Mouse (Mus musculus) adrenal gland, postnatal 36 days (tissue): ENCODE results near the gene Dstn. TPM values are rescaled to one million over a fixed set of nuclear protein-coding genes. Genes with fewer than 3 reads are reported as not detected.

ENCODE experiments used
- DNase-seq, 2 experiments: peaks; one replicate each; pipeline ENCODE4 v3.0.0; 2021; ENCODE audit warnings: mixed read lengths in 1 of 2
- total RNA-seq, 2 experiments: library from RNA; stranded (reverse); gene quantifications; 2 replicates each; pipeline ENCODE4 v1.2.3; 2021

Gene Dstn
- total RNA-seq, 2 experiments from 2014 or later, result 227 to 300 TPM

DNA sequence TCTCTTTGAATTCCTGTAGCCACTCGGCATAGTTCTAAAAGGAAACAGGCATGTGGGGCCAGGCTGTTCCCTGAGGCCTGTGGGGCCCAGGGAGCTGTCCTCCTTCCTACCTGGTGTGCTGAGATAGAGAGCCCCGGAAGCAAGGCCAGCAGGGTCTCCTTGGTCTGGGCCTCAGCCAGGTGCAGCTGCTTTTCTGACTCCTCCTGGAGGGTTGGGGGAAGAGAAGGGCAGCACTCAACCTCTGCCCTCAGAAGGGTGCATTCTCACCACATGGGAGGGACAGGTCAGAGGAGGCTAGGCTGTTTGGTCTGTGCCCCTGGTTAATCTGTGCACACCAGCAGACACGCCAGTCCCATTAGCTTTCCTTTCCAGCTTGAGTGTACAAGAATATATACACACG is 39.9 kb downstream of the Dstn start:
- DNase-seq, result no peak

DNA sequence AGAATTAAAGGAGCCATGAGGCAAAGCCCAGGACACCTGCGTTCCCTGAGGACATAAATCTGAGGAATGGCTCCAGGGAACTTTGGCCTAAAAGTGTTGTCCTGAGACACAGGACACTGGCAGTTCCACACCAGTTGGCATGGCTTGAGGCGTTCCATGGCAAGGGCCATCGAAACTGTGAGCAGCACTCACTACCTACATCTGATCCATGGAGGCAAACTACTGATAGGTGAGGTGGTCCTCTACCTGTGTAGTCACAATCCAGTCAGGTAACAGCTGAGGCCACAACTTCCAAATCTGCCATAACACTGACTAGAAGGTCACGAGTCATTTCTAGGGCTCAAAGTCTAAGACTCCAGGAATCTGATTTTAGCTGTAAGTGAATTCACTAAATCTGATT is 40.6 kb downstream of the Dstn start:
- DNase-seq, result no peak

DNA sequence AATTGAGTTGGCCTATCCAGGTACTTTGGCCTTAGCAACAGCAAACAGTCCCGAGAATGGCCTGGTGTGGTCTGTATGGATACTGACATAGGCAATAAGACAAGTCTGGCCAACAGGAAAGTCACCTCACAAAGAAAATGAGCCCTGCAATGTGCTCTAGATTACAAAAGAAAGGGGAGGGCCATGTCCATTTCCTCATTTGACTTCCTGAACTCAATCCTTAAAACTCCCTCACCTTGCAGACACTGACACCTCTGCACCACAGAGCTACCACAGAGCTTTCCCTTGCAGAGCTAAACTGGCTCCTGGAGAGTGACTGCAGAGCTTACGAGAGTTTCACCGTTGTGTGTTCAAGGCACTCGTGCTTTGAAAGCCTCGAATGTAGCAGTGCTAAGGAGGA is 47.1 kb downstream of the Dstn start:
- no peak for DNase-seq

DNA sequence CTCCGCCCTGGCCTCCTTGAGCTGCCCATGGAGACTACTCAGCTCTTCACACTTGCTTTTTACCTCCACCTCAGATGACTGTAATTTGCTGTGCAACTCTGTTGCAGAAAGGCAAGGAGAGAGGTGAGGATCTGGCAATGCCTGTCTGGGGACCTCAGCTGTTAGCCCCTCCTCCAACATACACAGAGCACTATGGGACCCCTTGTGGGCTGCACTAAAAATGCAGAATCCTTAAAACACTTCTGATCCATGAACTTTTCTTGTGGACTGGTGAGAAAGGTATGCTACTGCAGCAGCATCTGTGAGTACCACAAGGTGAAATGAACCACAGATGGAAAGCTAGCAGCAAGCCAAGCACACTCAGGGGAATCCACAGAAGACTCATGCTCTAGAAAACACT is 48.2 kb downstream of the Dstn start:
- no peak for DNase-seq

DNA sequence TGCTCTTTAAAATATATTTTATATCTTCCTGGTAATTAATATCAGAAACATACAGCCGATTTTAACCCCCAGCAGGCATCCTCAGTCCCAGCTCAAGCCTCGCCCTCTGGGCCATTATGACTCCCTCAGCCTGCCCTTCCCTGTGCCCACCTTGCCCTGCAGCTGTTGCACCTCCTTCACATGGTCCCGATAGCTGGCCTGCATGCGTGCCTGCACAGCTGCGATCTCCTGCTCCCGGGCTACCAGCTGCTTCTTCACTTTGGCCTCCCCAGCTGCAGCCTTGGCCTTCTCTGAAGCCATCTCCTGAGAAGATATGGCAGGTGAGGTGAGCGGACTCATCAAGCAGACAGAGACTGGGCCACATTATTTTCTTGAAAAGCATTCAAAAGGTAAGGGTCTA is 54.1 kb downstream of the Dstn start:
- DNase-seq, result no peak

DNA sequence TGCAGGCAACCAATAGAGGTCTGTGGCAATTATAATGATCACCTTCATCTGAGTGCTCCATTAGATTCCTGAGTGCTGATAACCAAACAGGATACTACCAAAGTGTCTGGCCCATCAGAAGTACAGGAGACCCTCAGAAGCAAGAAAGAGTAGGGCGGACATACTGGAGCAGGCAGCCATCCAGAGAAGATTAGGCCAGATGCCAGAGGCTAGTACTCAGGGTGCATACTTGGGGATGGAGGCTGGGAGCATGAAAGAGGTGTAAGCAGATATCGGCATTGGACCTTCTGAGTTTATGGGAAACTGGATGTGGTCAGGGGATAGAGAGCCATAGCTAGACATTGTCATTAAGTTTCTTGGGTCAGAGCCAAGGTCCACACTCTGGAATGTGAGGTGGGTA is 55.7 kb downstream of the Dstn start:
- DNase-seq, result no peak

DNA sequence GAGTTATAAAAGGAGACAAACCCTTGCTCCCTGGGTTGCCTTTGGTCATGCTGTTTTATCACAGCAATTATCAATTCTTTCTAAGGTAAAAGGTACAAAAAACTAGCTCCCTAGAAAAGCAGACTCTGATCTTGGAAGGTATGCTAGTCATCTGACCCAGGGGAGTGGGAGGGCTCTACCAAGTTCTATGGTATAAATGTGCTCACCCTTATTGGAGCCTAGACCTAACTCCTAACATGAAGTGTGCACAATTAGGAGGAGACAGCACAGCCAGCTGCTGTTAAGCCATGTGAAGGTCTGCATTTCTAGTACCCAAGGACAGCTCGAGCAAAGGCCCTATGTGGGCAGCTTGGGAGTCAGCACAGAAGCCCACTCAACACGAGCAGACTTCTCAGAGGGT is 56.8 kb downstream of the Dstn start:
- no peak for DNase-seq

DNA sequence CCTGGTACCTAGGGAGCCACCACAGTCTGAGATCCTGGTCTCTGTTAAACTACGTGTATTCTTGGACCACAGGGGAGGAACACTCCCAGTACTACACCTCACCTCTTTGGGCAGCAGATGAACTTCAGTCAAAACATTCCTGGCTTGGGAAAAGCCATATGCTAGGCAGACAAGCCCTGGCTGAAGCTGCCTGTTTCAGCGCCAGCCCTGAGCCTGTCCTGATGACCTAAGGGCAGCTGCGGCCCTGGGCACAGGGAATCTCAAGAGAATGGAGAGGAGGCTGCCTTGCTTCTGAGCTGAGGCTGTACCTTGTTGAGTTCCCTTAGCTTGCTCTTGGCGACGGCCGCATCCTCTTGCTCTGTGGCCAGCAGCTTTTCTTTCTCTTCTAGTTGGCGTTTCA is 58.0 kb downstream of the Dstn start:
- DNase-seq, result no peak

DNA sequence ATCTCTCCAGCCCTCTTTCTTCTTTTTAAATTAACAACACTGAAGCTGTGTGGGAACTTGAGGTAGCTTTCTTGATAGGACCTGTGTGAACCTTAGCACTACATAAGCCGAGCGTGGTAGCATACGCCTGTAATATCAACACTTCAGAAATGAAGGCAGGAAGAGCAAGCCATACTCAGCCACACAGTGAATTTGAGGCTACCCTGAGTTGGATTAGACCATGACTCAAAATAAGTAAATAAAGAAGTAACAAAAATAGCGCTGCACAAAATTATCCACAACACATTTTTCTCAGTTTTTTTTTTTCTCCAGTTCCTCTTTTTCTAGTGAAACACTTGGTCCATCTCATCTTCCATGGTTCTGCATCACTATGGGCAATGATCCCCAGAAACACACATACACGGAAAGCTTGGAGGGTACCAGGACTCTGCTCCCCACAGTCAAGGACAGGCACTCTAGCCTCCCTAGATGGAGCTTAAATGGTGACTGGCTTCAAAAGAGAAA is 60.1 kb downstream of the Dstn start:
- DNase-seq, result no peak

DNA sequence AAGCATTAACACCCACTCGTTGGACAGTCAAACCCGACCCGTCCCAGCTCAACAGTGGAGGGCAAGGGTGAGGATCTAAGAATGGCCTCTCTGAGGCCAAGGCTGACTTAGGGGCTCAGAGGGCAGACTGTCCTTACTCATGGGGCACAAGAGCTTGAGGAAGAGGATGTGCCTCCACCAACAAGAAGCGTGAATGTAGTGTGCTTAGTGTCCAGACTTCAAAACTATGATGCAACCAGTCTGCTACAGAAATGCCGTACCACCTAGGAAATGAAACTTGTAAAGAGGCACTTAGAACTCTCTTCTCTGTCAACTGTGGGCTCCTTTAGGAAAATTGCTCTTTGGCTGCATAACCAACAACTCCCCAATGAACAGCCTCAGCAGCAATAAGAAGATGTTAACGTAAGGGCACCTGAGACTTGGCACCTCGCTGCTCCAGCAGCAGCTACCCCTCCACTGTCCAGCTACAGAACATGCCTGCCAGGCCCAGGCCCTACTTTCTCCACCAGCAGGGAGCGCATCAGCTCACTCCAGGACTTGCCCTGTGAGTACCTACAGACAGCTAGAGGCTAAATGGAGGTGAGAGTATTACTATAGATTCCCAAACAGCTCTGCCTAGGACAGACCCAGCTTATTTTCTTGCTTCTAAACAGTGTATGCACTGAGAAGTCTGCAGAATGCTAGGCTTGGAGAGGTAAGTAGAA is 63.5 kb downstream of the Dstn start:
- DNase-seq, result no peak

DNA sequence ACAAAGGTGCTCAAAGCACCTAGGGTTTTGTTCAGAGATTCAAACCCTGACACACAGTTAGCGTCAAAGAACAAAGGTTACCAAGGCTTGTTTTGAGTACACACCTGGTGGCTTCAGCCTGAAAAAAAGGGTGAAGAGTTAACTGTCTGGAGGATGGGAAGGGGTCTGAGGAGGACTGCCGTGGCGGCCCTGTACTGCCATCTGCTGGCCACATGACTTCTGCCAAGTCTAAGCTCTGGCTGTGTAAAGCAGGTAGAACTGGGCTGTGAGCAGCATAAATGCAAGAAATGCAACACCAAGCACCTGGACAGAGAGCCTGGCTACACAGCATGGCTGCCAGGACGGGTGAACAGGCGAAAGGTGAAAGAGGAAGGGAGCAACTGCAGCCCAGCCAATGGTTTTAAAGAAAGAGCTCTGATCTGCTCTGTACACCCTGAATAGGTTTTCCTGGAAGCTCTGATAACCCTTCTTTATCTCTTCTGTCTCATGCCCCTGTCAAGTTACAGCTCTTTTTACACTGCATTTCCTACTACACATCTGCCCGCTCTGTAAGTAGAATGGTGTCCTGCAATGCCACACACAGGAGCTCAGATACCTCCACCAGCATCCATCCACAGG is 65.8 kb downstream of the Dstn start:
- DNase-seq, result peak; percentile 50 to 68

DNA sequence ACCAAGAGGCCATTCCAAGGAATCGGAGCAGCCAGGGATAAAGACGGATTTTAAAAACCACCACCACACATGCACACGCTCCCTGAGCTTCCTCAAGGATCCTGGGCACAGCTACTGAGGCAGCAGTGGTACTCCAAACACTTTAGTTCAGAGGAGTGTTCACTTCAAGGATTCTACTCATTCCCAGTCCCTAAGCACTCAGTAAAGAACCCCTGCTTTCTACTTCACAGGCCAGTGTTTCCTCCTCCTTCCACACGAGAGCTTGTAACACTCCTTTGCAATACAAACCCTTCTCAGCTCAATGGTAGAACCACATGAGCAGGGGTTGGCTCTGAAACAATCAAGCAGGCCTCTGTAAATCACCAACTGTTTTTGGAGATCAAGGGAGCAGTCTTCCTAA is 67.0 kb downstream of the Dstn start:
- DNase-seq, result no peak

DNA sequence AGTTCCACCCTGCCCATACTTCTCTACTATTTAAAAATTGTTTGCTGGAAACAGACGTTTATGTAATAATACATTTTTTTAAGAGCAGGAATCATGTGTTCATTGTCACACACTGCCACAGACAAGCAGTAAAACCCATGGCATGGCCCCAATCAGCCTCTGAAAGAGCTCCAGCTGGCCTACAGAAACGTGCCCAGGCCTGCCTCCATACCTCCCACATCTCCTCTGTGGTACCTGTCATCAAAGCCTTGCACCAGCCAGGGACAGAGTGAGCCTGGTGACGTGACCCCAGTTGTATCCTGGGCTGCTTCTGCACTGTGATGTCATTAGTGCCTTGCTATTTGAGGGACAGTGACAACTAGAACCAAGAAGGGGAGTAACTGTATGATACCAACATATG is 67.8 kb downstream of the Dstn start:
- DNase-seq, result no peak

DNA sequence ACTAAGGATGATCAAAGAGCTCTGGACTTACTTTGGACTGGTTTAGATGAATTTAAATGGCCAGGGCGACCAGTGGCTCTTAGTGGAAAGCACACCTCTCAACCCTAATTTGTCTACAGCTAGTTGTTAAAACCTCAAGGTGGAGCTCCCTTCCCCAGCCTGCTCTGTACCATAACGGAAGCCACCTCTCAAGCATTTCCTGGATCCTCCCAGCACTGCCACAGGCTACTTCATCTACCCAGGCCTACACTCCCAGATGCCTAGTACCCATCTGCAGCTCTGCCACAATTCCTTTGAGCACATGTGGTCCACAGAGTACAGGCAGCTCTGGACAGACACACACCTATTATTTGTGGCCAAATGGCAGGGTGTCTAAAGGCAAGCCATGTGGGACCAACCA is 68.4 kb downstream of the Dstn start:
- DNase-seq, result no peak

DNA sequence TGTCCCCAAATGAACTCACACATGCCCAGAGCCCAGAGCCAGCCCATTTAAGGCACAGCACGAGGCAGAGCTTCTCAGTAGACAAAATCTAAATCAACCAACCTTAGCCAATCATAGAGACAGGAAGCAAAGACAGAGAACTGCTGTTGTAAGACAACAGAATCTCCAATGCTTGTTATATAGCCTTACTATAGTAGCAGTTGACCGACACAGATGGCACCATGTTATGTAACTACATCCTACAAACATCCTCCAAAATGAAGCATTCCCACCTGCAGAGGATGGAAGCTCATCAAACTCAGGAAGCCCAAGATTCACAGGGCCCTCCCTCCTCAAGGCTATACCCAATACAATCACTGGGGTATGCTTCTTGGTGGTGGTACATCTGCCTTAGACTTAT is 72.4 kb downstream of the Dstn start:
- no peak for DNase-seq

DNA sequence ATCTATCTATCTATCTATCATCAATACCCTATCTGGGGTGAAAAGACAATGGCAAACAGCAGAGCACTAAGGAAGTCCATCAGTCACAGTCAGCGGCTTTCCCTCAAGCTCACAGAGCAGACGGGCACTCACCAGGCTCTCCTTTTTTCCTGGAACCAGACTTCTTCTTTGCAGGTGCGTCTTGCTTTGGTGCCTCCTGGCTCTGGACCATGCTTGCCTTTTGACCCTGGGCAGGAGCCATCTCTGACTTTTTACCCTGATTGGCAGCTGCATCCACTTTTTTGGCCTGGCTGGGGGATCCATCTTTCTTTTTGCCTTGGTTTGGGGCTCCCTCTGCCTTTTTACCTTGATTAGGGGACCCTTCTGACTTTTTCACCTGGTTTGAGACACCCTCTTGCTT is 72.9 kb downstream of the Dstn start:
- DNase-seq, result no peak

DNA sequence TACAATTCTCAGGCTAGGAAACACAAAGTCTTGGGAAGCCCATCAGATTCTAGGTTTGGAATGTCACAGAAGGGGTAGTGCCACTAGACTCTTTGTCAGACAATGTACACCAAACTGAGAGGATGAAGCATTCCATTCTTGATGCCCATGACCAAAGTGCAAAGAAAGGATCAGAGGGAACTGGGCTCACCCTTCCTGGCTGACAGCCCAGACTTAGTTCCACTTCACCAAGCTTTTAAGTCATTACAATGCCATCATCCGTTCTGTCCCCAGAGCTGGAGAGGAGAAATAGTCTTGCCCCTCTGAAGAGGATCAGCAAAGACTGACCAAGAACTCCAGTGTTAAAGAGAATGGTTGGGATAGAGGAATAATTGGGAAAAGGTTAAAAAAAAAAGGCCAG is 75.9 kb downstream of the Dstn start:
- DNase-seq, result peak in 1 of 2 experiments; percentile 50

DNA sequence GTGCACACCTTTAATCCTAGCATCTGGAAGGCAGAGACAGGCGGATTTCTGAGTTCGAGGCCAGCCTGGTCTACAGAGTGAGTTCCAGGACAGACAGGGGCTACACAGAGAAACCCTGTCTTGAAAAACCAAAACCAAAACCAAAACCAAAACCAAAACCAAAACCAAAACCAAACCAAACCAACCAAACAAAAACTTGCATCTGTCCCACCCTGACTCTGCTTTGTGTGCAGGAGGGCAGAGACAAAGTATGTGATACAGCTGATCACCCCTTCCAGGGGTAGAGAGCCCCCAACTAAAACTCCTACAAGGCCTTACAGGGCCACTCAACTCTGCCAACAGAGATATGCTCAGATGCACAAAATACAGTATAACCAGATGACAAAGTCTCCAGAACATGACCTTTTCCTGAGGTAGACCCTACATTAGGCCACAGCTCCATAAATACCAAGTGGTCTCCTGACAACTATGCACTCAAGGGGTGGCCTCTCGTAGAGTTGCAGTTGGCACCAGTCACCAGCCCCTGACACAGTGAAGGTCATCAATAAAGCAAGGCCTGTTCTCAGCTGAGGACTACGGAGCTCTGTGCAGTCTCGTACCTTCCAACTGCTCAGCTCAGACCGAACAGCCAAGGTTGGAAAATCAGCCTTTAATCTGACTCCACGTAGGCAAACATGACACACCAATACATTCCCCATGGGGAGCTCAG is 77.0 kb downstream of the Dstn start:
- peak; percentile 19 to 36 for DNase-seq

Other genes with a start within 250 kb of the Dstn start
- gene Bfsp1, start 52.1 kb upstream of the Dstn start, total RNA-seq, result under 1 TPM; 0.50 to 0.86 TPM
- 100 to 1,000 TPM; 191 to 209 TPM for gene Rrbp1, start 95.9 kb downstream of the Dstn start, total RNA-seq
- not detected for gene Banf2, start 117.7 kb downstream of the Dstn start, total RNA-seq